Mouse (Mus musculus) heart, embryonic 11.5 days (tissue): Measurements from ENCODE around the gene Srgap2. TPM values are rescaled to one million over a fixed set of nuclear protein-coding genes. Genes with fewer than 3 reads are reported as not detected.

Experiments
- ATAC-seq: fragments of 200-750 bp; cut with Nextera tagmentation; replicated peaks from 2 replicates; pipeline ENCODE4 v1.8.0; 2017; ENCODE audit warnings: moderate library complexity; ENCODE audit not compliant: insufficient number of reproducible peaks, low FRiP score, low TSS enrichment
- H3K27ac ChIP-seq: fragments of 300-500 bp; sonication (generic); 2 replicates; pipeline ENCODE4 v1.5.1; 2014; ENCODE audit warnings: mild to moderate bottlenecking, low read depth, low read length
- H3K27me3 ChIP-seq: fragments of 300-500 bp; sonication (generic); 2 replicates; pipeline ENCODE4 v1.6.1; 2014; ENCODE audit warnings: mild to moderate bottlenecking, low read length, mixed read lengths; ENCODE audit not compliant: control insufficient read depth, insufficient read depth
- H3K36me3 ChIP-seq: fragments of 300-500 bp; sonication (generic); 2 replicates; pipeline ENCODE4 v1.6.1; 2014; ENCODE audit warnings: mild to moderate bottlenecking, low read length, moderate library complexity, mixed read lengths; ENCODE audit not compliant: control insufficient read depth, insufficient read depth
- H3K4me1 ChIP-seq: fragments of 300-500 bp; sonication (generic); 2 replicates; pipeline ENCODE4 v1.6.1; 2014; ENCODE audit warnings: low read length; ENCODE audit not compliant: control insufficient read depth, insufficient read depth
- H3K4me2 ChIP-seq: fragments of 300-500 bp; sonication (generic); 2 replicates; pipeline ENCODE4 v1.6.1; 2014; ENCODE audit warnings: mild to moderate bottlenecking, moderate library complexity
- H3K4me3 ChIP-seq: fragments of 300-500 bp; sonication (generic); 2 replicates; pipeline ENCODE4 v1.5.1; 2014; ENCODE audit warnings: low read depth, low read length
- H3K9ac ChIP-seq: fragments of 300-500 bp; sonication (generic); 2 replicates; pipeline ENCODE4 v1.6.1; 2014; ENCODE audit warnings: mild to moderate bottlenecking, low read depth, low read length, moderate library complexity
- H3K9me3 ChIP-seq: fragments of 300-500 bp; sonication (generic); replicated peaks from 2 replicates; pipeline ENCODE4 v1.6.1; 2016; ENCODE audit warnings: low read length; ENCODE audit not compliant: control insufficient read depth
- WGBS: fragments of 180-500 bp; shearing (Covaris S2); extraction: QIAGEN DNeasy Blood & Tissue Kit; methylation state at CpG from one replicate; pipeline ENCODE4 v1.1.7; 2014; ENCODE audit not compliant: insufficient replicate concordance; 5-methylcytosine and 5-hydroxymethylcytosine counted together
- polyA plus RNA-seq: library from polyadenylated mRNA; unstranded; fragments of >200 nt; fragmentation: Nextera tagmentation; extraction: Ambion mirVana; gene quantifications from 2 replicates; pipeline ENCODE4 v1.2.1, GENCODE M21; 2014

The Srgap2 gene
- polyA plus RNA-seq, 1 experiment from 2014 or later = 23.3 TPM

DNA sequence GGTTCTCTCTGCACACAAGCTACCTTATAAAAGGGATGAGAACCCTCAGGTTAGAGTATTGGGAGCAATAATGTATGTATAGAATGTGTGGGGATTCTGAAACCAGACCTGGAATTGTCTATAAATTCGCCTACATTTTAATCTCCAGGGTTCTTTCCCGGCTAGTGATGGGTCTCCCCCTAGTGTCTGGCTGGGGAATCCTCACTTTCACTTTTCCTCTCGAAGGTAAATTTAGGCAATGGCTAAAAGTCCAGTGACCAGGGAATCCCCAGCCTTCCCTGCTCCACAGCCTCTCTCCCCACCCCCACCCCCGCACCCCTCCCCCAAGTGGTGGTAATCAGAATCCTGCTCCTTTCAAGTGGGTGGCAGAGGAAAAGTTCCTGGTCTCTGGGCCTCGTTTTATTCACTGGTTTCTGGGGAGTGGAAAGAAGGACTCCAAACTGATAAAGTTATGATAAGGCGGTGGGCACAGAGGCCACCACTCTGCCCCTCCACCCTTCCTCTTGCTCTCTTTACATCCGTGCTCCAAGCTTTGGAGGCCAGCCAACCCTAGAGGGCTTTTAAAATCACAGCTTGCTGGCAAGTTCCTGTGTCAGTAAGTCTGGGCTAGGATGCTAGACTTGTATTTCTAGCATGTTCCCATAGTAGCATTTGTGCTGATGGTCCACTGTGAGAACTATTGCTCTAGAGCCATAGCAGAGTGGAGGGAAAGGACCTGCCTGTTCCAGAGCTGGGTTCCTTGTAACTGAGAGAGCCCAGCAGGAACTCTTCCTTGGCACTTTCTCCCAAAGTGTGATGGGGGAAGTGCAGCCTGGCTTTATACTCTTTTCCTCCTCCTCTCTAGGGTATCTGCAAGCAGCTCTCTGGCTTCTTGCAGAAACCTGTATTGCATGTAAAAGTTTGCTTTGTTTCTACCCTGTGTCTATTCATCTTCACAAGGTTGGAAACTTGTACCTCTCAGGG, 280.4 kb downstream of the Srgap2 start:
- H3K27ac ChIP-seq = peak overlapping the region; percentile 41; the same call in 1 of the 2 replicates
- no peak; the same call in 1 of the 2 replicates for ATAC-seq
- H3K27me3 ChIP-seq = peaks cover 14% of the 10 kb centered on the region
- no peaks in the 10 kb centered on the region for H3K9me3 ChIP-seq
- 3% methylated on average over 7 of the region's 7 CpGs for WGBS
- H3K4me1 ChIP-seq = peaks cover 48% of the 10 kb centered on the region
- H3K4me3 ChIP-seq = 0 out of 2 replicates have a peak overlapping the region, but pooled peaks have one; percentile 0
- H3K9ac ChIP-seq = no peak overlapping the region
- peak overlapping the region; percentile 97 for H3K4me2 ChIP-seq
- no peaks in the 10 kb centered on the region for H3K36me3 ChIP-seq

DNA sequence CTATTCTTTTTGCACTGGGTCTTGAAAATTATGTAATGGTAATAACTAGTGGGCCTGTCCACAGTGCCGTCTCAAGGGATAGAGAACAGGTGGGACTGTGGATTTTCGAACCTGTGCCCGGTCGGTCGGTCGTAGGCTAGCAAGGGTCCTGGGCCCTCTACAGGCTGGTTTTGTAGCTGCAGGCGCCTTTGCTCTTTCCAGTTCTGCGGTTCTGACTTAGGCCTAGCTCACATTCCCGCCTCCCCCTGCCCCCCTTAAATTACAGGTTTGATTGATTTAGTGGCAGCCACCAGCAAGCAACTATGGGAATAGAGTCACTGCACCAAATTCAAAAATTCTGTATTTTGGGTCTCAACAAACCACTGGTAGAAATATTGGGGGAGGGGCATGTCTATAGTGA, 281.2 kb downstream of the Srgap2 start:
- no peak for ATAC-seq
- Histone ChIP-seq H3K27me3 (peaks cover 14% of the 10 kb centered on the region), H3K4me3 (peak overlapping the region; percentile 77), H3K4me2 (peak overlapping the region; percentile 97), H3K4me1 (peaks cover 46% of the 10 kb centered on the region), H3K27ac (no peak overlapping the region), H3K9ac (no peak overlapping the region), H3K9me3 (no peaks in the 10 kb centered on the region), H3K36me3 (no peaks in the 10 kb centered on the region)
- 4% methylated on average over 9 of the region's 9 CpGs for WGBS

- Histone ChIP-seq H3K27me3 (peaks cover 14% of the 10 kb centered on the region), H3K9ac (peak within 1 kb of the TSS; percentile 83), H3K4me3 (peak within 1 kb of the TSS; percentile 77), H3K4me2 (peak within 1 kb of the TSS; percentile 97), H3K36me3 (no peaks in the 10 kb centered on the region), H3K27ac (no peak within 1 kb of the TSS; the same call in 1 of the 2 replicates), H3K9me3 (no peaks in the 10 kb centered on the region), H3K4me1 (peaks cover 40% of the 10 kb centered on the region)
- WGBS = 1% methylated on average over 59 of the region's 60 CpGs
- ATAC-seq = peak; percentile 40; the same call in 1 of the 2 replicates
Observed at GRCm38 (mm10) chr1:131245089-131245856, 281.9 kb downstream of the Srgap2 start, which contains the start of gene Rassf5. TSS of gene Rassf5 (minus strand) at chr1:131245258.

- peak; percentile 36; the same call in 1 of the 2 replicates for ATAC-seq
- Histone ChIP-seq H3K4me2 (peak overlapping the region; percentile 97), H3K36me3 (no peaks in the 10 kb centered on the region), H3K27me3 (peaks cover 14% of the 10 kb centered on the region), H3K9me3 (no peaks in the 10 kb centered on the region), H3K4me1 (peaks cover 40% of the 10 kb centered on the region), H3K27ac (no peak overlapping the region), H3K4me3 (peak overlapping the region; percentile 77), H3K9ac (peak overlapping the region; percentile 83)
- under 1% methylated on average over 57 of the region's 57 CpGs for WGBS
Observed at GRCm38 (mm10) chr1:131244536-131245088, 282.5 kb downstream of the Srgap2 start.

GRCm38 (mm10) chr1:131242956-131243355, 284.2 kb downstream of the Srgap2 start:
- Histone ChIP-seq H3K4me1 (peaks cover 47% of the 10 kb centered on the region), H3K27ac (no peak overlapping the region), H3K36me3 (no peaks in the 10 kb centered on the region), H3K27me3 (peaks cover 14% of the 10 kb centered on the region), H3K9ac (no peak overlapping the region), H3K4me2 (peak overlapping the region; percentile 97; the same call in 1 of the 2 replicates), H3K4me3 (no peak overlapping the region), H3K9me3 (no peaks in the 10 kb centered on the region)
- no peak for ATAC-seq
- 52% methylated on average over 6 of the region's 6 CpGs for WGBS

DNA sequence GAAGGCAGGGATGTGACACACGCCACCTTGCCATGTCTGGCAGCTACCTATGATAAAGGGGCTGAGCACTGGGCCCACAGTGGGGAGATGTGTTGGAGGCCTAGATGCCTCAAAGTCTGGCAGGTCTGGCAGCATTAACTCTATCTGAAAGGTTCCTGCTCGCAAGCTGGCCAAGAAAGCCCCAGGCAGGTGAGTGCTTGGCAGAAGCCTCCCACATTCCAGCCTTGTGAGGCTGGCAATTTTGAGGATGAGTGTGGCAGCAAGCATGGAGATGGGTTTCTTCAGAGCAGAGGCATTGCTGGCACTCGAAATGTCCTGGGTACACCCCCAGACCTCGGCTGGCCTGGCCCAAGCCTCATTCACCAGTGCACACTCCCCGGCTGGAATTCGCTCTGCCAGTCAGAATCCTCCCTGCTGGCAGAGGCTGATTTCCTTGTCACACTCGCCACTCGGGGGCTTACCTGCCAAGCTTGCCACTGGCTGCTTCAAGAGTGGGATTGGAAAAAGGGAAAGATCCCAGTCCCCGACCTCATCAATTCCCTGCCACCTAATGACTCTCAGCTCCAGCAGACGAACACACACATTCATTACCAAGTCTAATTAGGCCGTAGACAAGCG, 287.5 kb downstream of the Srgap2 start:
- Histone ChIP-seq H3K4me3 (no peak overlapping the region), H3K4me1 (peaks cover 35% of the 10 kb centered on the region), H3K27me3 (peaks cover 9% of the 10 kb centered on the region), H3K36me3 (no peaks in the 10 kb centered on the region), H3K4me2 (no peak overlapping the region), H3K27ac (no peak overlapping the region), H3K9ac (no peak overlapping the region), H3K9me3 (no peaks in the 10 kb centered on the region)
- 63% methylated on average over 12 of the region's 12 CpGs for WGBS
- no peak for ATAC-seq

DNA sequence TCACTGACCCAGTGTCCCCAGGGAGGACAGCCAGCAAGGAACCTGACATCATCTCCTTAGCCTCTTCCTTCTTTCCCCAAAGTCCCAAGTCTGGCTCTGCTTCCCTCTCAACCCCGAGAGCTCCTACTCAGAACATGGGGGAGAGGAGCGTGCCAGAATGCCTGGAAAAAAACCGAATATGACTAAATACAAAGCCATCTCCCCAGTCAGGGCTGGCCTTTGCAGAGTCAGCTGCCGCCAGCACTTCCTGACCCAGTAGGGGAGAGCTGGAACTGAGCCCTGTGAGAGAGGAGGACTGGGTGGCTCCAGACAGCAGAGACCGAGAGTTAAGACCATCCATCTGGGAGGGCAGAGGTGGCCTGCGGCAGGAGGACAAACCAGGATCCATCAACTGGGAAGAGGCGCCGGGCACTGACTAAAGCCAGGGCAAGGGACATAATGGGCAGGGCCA, 288.2 kb downstream of the Srgap2 start:
- Histone ChIP-seq H3K36me3 (no peaks in the 10 kb centered on the region), H3K27ac (no peak overlapping the region), H3K27me3 (peaks cover 7% of the 10 kb centered on the region), H3K9me3 (no peaks in the 10 kb centered on the region), H3K4me1 (peaks cover 34% of the 10 kb centered on the region), H3K4me2 (no peak overlapping the region), H3K4me3 (no peak overlapping the region), H3K9ac (no peak overlapping the region)
- no peak for ATAC-seq
- WGBS = 55% methylated on average over 8 of the region's 8 CpGs

DNA sequence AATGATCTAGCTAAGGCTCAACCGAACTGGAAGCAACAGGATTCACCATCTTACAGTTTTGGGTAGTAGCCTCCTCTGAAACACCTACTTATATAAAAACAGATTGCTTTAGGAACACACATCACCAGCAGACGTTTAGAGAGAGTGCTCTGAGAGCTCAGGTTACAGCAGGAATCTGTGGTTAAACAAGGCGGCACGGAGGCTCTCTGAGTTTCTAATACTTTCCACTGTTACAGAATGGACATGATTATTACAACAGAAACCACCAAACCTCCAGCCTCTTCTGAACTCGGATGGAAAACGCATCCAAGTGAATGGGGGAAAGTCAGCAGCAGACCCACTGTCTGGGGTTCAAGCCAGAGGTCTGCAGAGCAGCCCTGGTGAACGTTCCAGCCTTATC, 291.1 kb downstream of the Srgap2 start:
- Histone ChIP-seq H3K9ac (no peak overlapping the region), H3K4me1 (peaks cover 40% of the 10 kb centered on the region), H3K27ac (no peak overlapping the region), H3K4me3 (no peak overlapping the region), H3K36me3 (no peaks in the 10 kb centered on the region), H3K27me3 (no peaks in the 10 kb centered on the region), H3K9me3 (no peaks in the 10 kb centered on the region), H3K4me2 (no peak overlapping the region)
- WGBS = 46% methylated on average over 7 of the region's 7 CpGs
- no peak for ATAC-seq
